Mouse (Mus musculus) myocyte (in vitro differentiated cells): ENCODE measurements around the gene Gm20388. TPM values are rescaled to one million over a fixed set of nuclear protein-coding genes. Genes with fewer than 3 reads are reported as not detected.

Source experiments
- H3K27me3 ChIP-seq: one replicate; pipeline ENCODE4 v1.6.1; 2011; ENCODE audit not compliant: control insufficient read depth, insufficient read depth, insufficient read length
- H3K36me3 ChIP-seq: one replicate; pipeline ENCODE4 v1.6.1; 2011; ENCODE audit not compliant: control insufficient read depth, insufficient read depth
- H3K4me2 ChIP-seq: one replicate; pipeline ENCODE4 v1.6.1; 2011; ENCODE audit warnings: low read depth, control low read depth
- H3K4me3 ChIP-seq: one replicate; pipeline ENCODE4 v1.5.1; 2011; ENCODE audit warnings: mild to moderate bottlenecking, control low read depth, moderate library complexity
- H3K79me2 ChIP-seq: one replicate; pipeline ENCODE4 v1.6.1; 2011; ENCODE audit not compliant: control insufficient read depth, insufficient read depth
- H3ac ChIP-seq: one replicate; pipeline ENCODE4 v1.6.1; 2011; ENCODE audit not compliant: control insufficient read depth, insufficient read length
- CEBPB ChIP-seq: IDR thresholded peaks from 2 replicates; pipeline ENCODE4 v1.6.1; 2011; ENCODE audit warnings: mild to moderate bottlenecking, moderate library complexity; ENCODE audit not compliant: poor library complexity, insufficient read depth, severe bottlenecking
- E2F4 ChIP-seq: IDR thresholded peaks from one replicate; pipeline ENCODE4 v1.6.1; 2011; ENCODE audit warnings: mild to moderate bottlenecking, control low read depth, moderate library complexity; ENCODE audit not compliant: insufficient read depth
- MAX ChIP-seq: IDR thresholded peaks from one replicate; pipeline ENCODE4 v1.6.1; 2011; ENCODE audit warnings: low read depth, mild to moderate bottlenecking, control low read depth
- MYOD1 ChIP-seq, 3 experiments: IDR thresholded peaks; one replicate each; pipeline ENCODE4 v1.6.1; 2011; ENCODE audit warnings: control low read depth in 2 of 3, low read depth in 2 of 3, mild to moderate bottlenecking in 2 of 3, moderate library complexity in 1 of 3; ENCODE audit not compliant: insufficient read length in 2 of 3, control insufficient read depth in 1 of 3
- MYOG ChIP-seq, 3 experiments: IDR thresholded peaks; one replicate each; pipeline ENCODE4 v1.6.1; 2011; ENCODE audit warnings: control low read depth in 2 of 3, low read depth in 2 of 3, mild to moderate bottlenecking in 2 of 3; ENCODE audit not compliant: insufficient read length in 2 of 3, control insufficient read depth in 1 of 3, insufficient read depth in 1 of 3
- POLR2A ChIP-seq: IDR thresholded peaks from one replicate; pipeline ENCODE4 v1.6.1; 2011; ENCODE audit warnings: low read depth, mild to moderate bottlenecking, control low read depth, moderate library complexity; ENCODE audit not compliant: insufficient read length
- POLR2AphosphoS2 ChIP-seq: IDR thresholded peaks from one replicate; pipeline ENCODE4 v1.6.1; 2011; ENCODE audit warnings: low read depth, control low read depth; ENCODE audit not compliant: insufficient read length
- REST ChIP-seq: IDR thresholded peaks from one replicate; pipeline ENCODE4 v1.6.1; 2011; ENCODE audit warnings: mild to moderate bottlenecking, control low read depth, moderate library complexity; ENCODE audit not compliant: insufficient read depth, insufficient read length
- SRF ChIP-seq: IDR thresholded peaks from one replicate; pipeline ENCODE4 v1.6.1; 2011; ENCODE audit warnings: low read depth; ENCODE audit not compliant: control insufficient read depth, insufficient read length
- TCF12 ChIP-seq: IDR thresholded peaks from one replicate; pipeline ENCODE4 v1.6.1; 2011; ENCODE audit warnings: mild to moderate bottlenecking, control low read depth; ENCODE audit not compliant: poor library complexity, insufficient read depth, severe bottlenecking
- TCF3 ChIP-seq: IDR thresholded peaks from one replicate; pipeline ENCODE4 v1.6.1; 2011; ENCODE audit warnings: low read depth, control low read depth; ENCODE audit not compliant: insufficient read length
- USF1 ChIP-seq: IDR thresholded peaks from one replicate; pipeline ENCODE4 v1.6.1; 2011; ENCODE audit warnings: low read depth, mild to moderate bottlenecking, control low read depth, moderate library complexity
- polyA plus RNA-seq: library from polyadenylated mRNA; unstranded; fragments of >200 nt; fragmentation: generic; extraction: Trizol; gene quantifications from one replicate; pipeline ENCODE4 v1.2.1, GENCODE M21; 2012; ENCODE audit warnings: missing spikeins

Gene Gm20388
- polyA plus RNA-seq, 1 experiment: 15.3 TPM

DNA sequence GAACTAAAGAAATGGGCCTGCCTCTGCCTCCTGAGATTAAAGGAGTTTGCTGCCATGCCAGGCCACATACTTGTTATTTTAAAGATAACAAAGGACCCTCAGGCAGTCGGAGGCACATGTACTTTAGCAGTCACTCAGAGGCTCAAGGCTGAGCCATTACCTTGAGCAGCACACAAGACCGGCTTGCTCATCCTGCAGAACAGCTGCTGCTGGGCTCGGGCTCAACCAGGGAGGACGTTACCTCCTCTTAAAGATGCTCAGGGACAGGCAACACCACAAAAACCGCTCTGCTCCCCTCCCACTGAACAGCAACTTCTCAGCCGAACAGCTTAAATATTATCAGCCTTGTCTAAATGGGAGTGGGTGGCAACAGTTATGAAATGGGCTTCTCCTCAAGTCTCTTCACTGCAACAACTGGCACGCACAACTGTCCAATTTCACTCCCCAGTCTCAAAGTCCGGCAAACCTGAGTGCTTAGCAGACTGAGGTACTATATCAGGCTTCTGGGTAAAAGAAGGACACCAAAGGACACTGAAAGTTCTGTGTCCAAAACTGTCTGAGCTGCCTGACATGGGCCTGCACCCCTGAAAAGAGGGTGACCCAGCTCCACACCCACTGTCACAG is 2991.4 kb downstream of the Gm20388 start:
- Histone ChIP-seq H3K36me3 (peaks cover 24% of the 10 kb centered on the region), H3K4me3 (no peak overlapping the region), H3K79me2 (peaks cover 56% of the 10 kb centered on the region), H3ac (no peak overlapping the region), H3K4me2 (no peak overlapping the region), H3K27me3 (no peaks in the 10 kb centered on the region)
- peak in 2 of 3 experiments; percentile 25 to 77 for TF ChIP-seq MYOG (IDR thresholded peaks at IDR 0.05; ENCODE audit: control insufficient read depth in 1 of 3, insufficient read depth in 1 of 3, insufficient read length in 2 of 3, low read depth in 2 of 3)
- TF ChIP-seq MYOD1 (IDR thresholded peaks at IDR 0.05; ENCODE audit: control insufficient read depth in 1 of 3, insufficient read length in 2 of 3, low read depth in 2 of 3): peak in 2 of 3 experiments; percentile 27 to 74
- no peak for TF ChIP-seq USF1
- TF ChIP-seq POLR2AphosphoS2: peak; percentile 7
- TF ChIP-seq E2F4: no peak
- TF ChIP-seq TCF3: no peak
- TF ChIP-seq SRF: no peak
- TF ChIP-seq REST: no peak

GRCm38 (mm10) chr8:122902581-122902980 is 2991.9 kb downstream of the Gm20388 start:
- no peak overlapping the region for H3K4me3 ChIP-seq
- H3K36me3 ChIP-seq: peaks cover 18% of the 10 kb centered on the region
- H3ac ChIP-seq: no peak overlapping the region
- H3K27me3 ChIP-seq: no peaks in the 10 kb centered on the region
- H3K79me2 ChIP-seq: peaks cover 56% of the 10 kb centered on the region
- no peak overlapping the region for H3K4me2 ChIP-seq
- TF ChIP-seq MYOD1 (IDR thresholded peaks at IDR 0.05; ENCODE audit: control insufficient read depth in 1 of 3, insufficient read length in 2 of 3, low read depth in 2 of 3): peak in 1 of 3 experiments; percentile 33
- TF ChIP-seq TCF12: no peak

- no peak overlapping the region for H3K4me3 ChIP-seq
- peaks cover 59% of the 10 kb centered on the region for H3K79me2 ChIP-seq
- H3K4me2 ChIP-seq: no peak overlapping the region
- H3ac ChIP-seq: no peak overlapping the region
- H3K27me3 ChIP-seq: no peaks in the 10 kb centered on the region
- H3K36me3 ChIP-seq: peaks cover 14% of the 10 kb centered on the region
- TF ChIP-seq MYOG (IDR thresholded peaks at IDR 0.05; ENCODE audit: control insufficient read depth in 1 of 3, insufficient read depth in 1 of 3, insufficient read length in 2 of 3, low read depth in 2 of 3): no peak
- no peak for TF ChIP-seq POLR2A
- no peak for TF ChIP-seq POLR2AphosphoS2
- no peak for TF ChIP-seq SRF
- no peak for TF ChIP-seq TCF3
- no peak for TF ChIP-seq USF1
- no peak for TF ChIP-seq MAX
- TF ChIP-seq CEBPB: no peak
- no peak for TF ChIP-seq E2F4
- no peak for TF ChIP-seq TCF12
- no peak for TF ChIP-seq REST
- TF ChIP-seq MYOD1 (IDR thresholded peaks at IDR 0.05; ENCODE audit: control insufficient read depth in 1 of 3, insufficient read length in 2 of 3, low read depth in 2 of 3): no peak
Measured at GRCm38 (mm10) chr8:122903002-122903401, 2992.4 kb downstream of the Gm20388 start.

DNA sequence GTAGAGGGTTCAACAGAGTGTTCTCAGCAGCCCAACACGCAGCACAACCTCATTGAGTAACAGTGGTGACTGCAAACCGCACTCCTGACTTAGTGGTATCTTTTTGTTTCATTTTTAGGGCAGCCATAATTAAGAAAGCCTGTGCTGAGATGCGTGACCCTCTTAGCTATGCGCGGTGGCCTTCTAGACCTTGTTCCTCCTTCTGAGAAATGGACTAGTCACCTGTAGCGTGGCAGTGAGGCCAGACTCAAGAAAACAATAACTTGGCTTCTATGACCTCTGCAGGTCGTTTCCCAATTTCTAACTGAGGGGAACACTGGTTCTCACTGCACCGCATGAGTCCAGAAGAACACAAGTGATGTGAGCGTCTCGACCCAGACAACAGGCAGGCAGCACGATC is 2993.9 kb downstream of the Gm20388 start:
- peak overlapping the region; percentile 78 for H3K4me2 ChIP-seq
- no peak overlapping the region for H3ac ChIP-seq
- no peak for TF ChIP-seq MYOG (IDR thresholded peaks at IDR 0.05; ENCODE audit: control insufficient read depth in 1 of 3, insufficient read depth in 1 of 3, insufficient read length in 2 of 3, low read depth in 2 of 3)
- no peak for TF ChIP-seq POLR2AphosphoS2
- H3K36me3 ChIP-seq: peaks cover 5% of the 10 kb centered on the region
- H3K4me3 ChIP-seq: no peak overlapping the region
- H3K27me3 ChIP-seq: no peaks in the 10 kb centered on the region
- peaks cover 74% of the 10 kb centered on the region for H3K79me2 ChIP-seq

GRCm38 (mm10) chr8:122905346-122905745 is 2994.7 kb downstream of the Gm20388 start:
- Histone ChIP-seq H3K79me2 (peaks cover 75% of the 10 kb centered on the region), H3K36me3 (peaks cover 3% of the 10 kb centered on the region), H3K27me3 (no peaks in the 10 kb centered on the region), H3K4me2 (peak overlapping the region; percentile 78), H3K4me3 (no peak overlapping the region), H3ac (no peak overlapping the region)
- TF ChIP-seq POLR2AphosphoS2 (peak; percentile 40), TCF12 (no peak), REST (no peak), MAX (no peak), SRF (peak; percentile 39), TCF3 (no peak), MYOG (IDR thresholded peaks at IDR 0.05; ENCODE audit: control insufficient read depth in 1 of 3, insufficient read depth in 1 of 3, insufficient read length in 2 of 3, low read depth in 2 of 3) (peak in 2 of 3 experiments; percentile 37 to 86), E2F4 (no peak), USF1 (no peak), POLR2A (no peak), CEBPB (peak; percentile 33; the same call in 1 of the 2 replicates), MYOD1 (IDR thresholded peaks at IDR 0.05; ENCODE audit: control insufficient read depth in 1 of 3, insufficient read length in 2 of 3, low read depth in 2 of 3) (peak in 2 of 3 experiments; percentile 60 to 89)
